Mouse (Mus musculus) ES-CJ7 (cell line): ENCODE results near the gene Cldn19.

Source experiments
- DNase-seq: peaks from one replicate; pipeline ENCODE4 v3.0.0; 2011; ENCODE audit warnings: low read depth, low spot score

The Cldn19 gene

DNA sequence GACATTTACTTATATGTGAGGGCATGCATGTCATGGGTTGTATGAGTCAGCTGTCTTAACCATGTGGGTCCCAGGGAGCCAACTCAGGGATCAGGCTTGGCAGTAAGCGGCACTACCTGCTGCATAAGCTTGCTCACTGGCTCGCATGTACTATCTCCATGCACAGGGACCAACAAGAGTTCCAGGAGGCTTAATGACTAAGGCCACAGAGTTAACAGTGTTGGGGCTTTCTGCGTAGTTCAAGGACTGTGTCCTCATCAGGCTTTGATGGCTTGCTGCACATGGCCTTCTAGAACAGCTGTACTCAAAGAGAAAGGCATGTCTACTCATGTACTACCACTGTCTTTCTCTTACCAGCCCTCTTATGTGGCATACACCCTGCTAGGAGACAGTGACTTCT lies 45.5 kb downstream of the Cldn19 start:
- DNase-seq = no peak

GRCm38 (mm10) chr4:119301777-119302176 lies 46.6 kb downstream of the Cldn19 start:
- DNase-seq = no peak

GRCm38 (mm10) chr4:119303291-119303690 lies 48.1 kb downstream of the Cldn19 start:
- no peak for DNase-seq

DNA sequence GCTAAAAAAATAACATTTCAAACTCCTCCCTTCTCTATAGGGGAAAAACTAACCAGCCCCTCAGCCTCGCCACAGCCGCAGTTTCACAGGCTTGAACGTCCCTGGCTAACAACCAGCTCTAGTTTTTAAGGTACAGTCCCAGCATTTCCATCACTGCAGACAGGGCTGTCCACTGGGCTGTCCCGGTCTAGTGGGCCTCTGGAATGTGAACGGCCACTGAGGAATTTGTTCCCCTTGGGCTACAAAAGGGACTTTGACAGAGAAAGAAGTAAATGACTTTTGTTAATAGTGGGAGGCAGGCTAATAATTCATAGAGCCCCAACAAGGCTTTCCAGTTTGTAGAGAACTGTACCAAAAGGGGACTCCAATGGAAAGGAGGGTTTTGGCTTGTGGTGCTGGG lies 50.2 kb downstream of the Cldn19 start:
- DNase-seq = no peak
